Mouse (Mus musculus): Measurements from ENCODE around the gene Brpf3. TPM values are rescaled to one million over a fixed set of nuclear protein-coding genes. Genes with fewer than 3 reads are reported as not detected.
A peak's percentile ranks its signal among the peaks of the same experiment; 100 is the strongest.

Brpf3 gene
- polyA plus RNA-seq (2012; rRNA removed) = 134 and 137 TPM in 2 replicates

DNA sequence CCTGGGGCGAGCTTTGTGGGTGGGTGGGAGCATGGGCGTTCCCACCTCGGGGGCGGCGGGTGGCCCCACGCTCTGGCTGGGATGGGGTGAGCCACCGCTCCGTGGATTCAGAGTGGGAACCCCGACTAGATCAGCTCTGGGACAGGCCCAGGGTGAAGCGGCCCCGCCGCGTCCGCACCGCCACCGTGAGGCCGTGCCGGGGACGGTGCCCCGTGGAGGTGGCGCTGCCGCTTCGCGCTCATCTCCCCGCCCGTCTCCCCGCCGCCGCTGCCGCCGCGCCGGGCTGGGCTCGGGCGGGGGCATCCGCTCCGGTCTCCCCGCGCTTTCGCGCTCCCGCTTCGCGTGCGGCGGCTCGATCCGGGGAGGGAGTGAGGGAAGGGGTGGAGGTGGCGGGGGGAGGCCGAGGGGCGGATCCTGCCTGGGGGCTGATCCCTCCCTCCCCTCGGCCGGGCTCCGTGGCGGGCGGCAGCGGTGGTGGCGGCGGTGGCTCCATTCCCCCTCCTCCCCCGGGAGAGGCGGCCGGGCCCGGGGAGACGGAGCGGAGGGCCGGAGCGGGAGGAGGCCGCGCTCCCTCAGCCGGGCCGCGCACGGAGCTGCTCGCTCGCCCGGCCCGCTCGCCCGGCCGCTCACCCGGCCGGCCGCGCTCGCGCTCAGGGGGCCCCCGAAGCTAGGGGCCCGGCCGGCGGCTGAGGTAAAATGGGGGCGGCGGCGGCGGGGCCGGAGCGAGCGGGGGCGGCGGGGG, at the start of gene Brpf3:
Brpf3 (plus strand) TSS at position 420 of the 742 bp plus-strand sequence.
- TF ChIP-seq CTCF (IDR thresholded peaks at IDR 0.05; ENCODE audit: control insufficient read depth, insufficient read depth, insufficient replicate concordance, low read depth, low read length) = peak; percentile 16; the same call in 1 of the 2 replicates
- TF ChIP-seq POLR2A (IDR thresholded peaks at IDR 0.05; ENCODE audit: control insufficient read depth, low read depth, low read length) = no peak
- Histone ChIP-seq H3K4me1 (ENCODE audit: control insufficient read depth, insufficient read depth, low read length) (peaks cover 13% of the 10 kb centered on the region), H3K27me3 (ENCODE audit: control insufficient read depth, insufficient read depth, low read length) (no peaks in the 10 kb centered on the region), H3K27ac (ENCODE audit: control insufficient read depth, insufficient read depth, low read depth, low read length) (peak within 1 kb of the TSS; percentile 96), H3K36me3 (ENCODE audit: control insufficient read depth, insufficient read depth, low read length) (no peaks in the 10 kb centered on the region; the same call in 1 of the 2 replicates), H3K4me3 (ENCODE audit: control insufficient read depth, low read depth, low read length) (peak within 1 kb of the TSS; percentile 96)

DNA sequence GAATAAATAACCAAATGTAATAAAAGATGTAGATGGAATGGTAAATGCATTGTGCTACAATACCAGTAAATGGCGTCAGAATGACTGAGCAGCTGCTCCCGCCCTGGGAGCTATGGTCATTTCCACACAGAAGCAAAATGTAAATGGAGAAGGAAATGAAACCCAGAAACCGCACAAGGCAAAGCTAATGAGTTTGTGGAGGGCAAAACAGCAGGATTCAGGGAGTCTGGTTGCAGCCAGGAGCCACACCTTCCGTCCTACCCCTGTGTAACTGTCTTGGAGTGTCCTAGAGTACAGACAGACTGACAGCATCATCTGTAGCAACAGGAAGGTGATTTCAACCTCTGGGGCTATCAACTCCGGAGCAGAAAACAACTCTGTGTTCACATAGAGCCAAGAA, 44.4 kb upstream of the Brpf3 start:
- Histone ChIP-seq H3K4me3 (ENCODE audit: control insufficient read depth, low read depth, low read length) (no peak overlapping the region), H3K27ac (ENCODE audit: control insufficient read depth, insufficient read depth, low read depth, low read length) (no peak overlapping the region), H3K4me1 (ENCODE audit: control insufficient read depth, insufficient read depth, low read length) (no peaks in the 10 kb centered on the region), H3K36me3 (ENCODE audit: control insufficient read depth, insufficient read depth, low read length) (no peaks in the 10 kb centered on the region), H3K27me3 (ENCODE audit: control insufficient read depth, insufficient read depth, low read length) (no peaks in the 10 kb centered on the region)
- TF ChIP-seq CTCF (IDR thresholded peaks at IDR 0.05; ENCODE audit: control insufficient read depth, insufficient read depth, insufficient replicate concordance, low read depth, low read length) = no peak
- no peak for TF ChIP-seq POLR2A (IDR thresholded peaks at IDR 0.05; ENCODE audit: control insufficient read depth, low read depth, low read length)

DNA sequence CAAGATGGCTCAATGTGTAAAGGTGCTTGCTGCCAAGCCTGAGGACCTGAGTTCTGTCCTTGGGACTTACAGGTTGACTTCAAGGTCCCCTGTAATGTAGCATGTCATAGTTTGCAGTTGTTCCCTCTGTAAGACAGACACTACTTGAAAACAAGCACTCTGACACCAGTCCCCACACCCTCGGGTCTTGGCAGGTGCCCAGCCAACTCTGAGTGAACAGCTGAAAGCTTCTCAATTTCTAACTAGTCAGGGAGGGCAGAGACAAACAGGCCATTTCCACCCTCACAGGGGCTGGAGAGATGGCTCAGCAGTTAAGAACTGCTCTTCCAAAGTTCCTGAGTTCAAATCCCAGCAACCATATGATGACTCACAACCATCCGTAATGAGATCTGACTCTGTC, 43.4 kb upstream of the Brpf3 start:
- Histone ChIP-seq H3K27ac (ENCODE audit: control insufficient read depth, insufficient read depth, low read depth, low read length) (no peak overlapping the region), H3K4me1 (ENCODE audit: control insufficient read depth, insufficient read depth, low read length) (no peaks in the 10 kb centered on the region)
- TF ChIP-seq POLR2A (IDR thresholded peaks at IDR 0.05; ENCODE audit: control insufficient read depth, low read depth, low read length) (no peak), CTCF (IDR thresholded peaks at IDR 0.05; ENCODE audit: control insufficient read depth, insufficient read depth, insufficient replicate concordance, low read depth, low read length) (no peak)

DNA sequence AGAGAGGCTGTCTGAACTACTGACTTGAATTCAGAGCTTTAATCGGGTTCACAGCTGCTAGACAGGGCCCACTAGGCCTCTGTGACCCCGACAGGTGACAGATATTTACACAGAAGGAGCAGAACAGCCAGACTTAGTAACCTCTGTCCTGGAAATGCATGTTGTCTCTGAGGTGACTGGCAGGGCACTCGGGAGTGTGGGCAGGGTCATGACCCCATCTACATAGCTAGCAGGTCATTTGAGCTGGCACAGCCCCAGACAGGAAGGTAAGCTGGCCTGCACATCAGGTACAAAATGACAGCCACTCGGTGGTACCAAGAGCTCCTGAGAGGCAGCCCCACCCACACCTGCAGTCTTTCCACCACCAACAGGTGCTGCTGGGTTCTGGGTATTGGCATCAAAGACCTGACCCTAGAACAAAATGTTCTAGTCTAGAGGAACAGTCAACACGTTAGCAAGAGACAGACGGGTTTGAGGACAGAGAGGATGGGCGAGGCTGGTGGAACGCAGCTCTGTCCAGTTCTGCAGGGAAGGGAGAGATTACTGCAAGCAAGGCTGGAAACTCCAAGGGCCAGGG, 40.1 kb upstream of the Brpf3 start:
- Histone ChIP-seq H3K4me3 (ENCODE audit: control insufficient read depth, low read depth, low read length) (no peak overlapping the region), H3K4me1 (ENCODE audit: control insufficient read depth, insufficient read depth, low read length) (no peaks in the 10 kb centered on the region), H3K27me3 (ENCODE audit: control insufficient read depth, insufficient read depth, low read length) (no peaks in the 10 kb centered on the region), H3K36me3 (ENCODE audit: control insufficient read depth, insufficient read depth, low read length) (no peaks in the 10 kb centered on the region), H3K27ac (ENCODE audit: control insufficient read depth, insufficient read depth, low read depth, low read length) (no peak overlapping the region)
- TF ChIP-seq CTCF (IDR thresholded peaks at IDR 0.05; ENCODE audit: control insufficient read depth, insufficient read depth, insufficient replicate concordance, low read depth, low read length) (no peak), POLR2A (IDR thresholded peaks at IDR 0.05; ENCODE audit: control insufficient read depth, low read depth, low read length) (no peak)

More for the DNA sequence above, 43.4 kb upstream of the Brpf3 start:
- Histone ChIP-seq H3K36me3 (ENCODE audit: control insufficient read depth, insufficient read depth, low read length) (no peaks in the 10 kb centered on the region), H3K4me3 (ENCODE audit: control insufficient read depth, low read depth, low read length) (no peak overlapping the region), H3K27me3 (ENCODE audit: control insufficient read depth, insufficient read depth, low read length) (no peaks in the 10 kb centered on the region)

DNA sequence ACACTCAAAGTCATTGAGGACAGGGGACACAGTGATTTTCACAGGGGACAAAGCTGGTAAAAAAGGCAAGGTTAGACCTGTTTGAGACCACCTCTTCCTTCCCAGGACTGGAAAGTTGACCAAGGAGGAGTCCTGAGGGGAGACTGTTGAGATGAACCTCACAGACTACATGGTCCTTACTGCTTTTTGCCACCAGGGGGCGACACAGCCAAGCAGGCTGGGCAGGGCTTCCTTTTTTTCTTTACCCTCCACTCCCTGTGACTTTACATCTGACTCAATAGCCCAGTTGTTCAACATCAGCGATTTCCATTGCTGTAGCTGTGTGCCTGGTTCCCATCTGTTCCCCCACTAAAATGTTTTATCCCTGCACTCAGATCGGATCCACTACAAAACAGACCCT, 39.0 kb upstream of the Brpf3 start:
- H3K36me3 ChIP-seq (ENCODE audit: control insufficient read depth, insufficient read depth, low read length) = no peaks in the 10 kb centered on the region
- no peaks in the 10 kb centered on the region for H3K27me3 ChIP-seq (ENCODE audit: control insufficient read depth, insufficient read depth, low read length)
- H3K4me1 ChIP-seq (ENCODE audit: control insufficient read depth, insufficient read depth, low read length) = no peaks in the 10 kb centered on the region
- H3K27ac ChIP-seq (ENCODE audit: control insufficient read depth, insufficient read depth, low read depth, low read length) = no peak overlapping the region
- TF ChIP-seq POLR2A (IDR thresholded peaks at IDR 0.05; ENCODE audit: control insufficient read depth, low read depth, low read length) (no peak), CTCF (IDR thresholded peaks at IDR 0.05; ENCODE audit: control insufficient read depth, insufficient read depth, insufficient replicate concordance, low read depth, low read length) (peak; percentile 91)
- H3K4me3 ChIP-seq (ENCODE audit: control insufficient read depth, low read depth, low read length) = no peak overlapping the region

DNA sequence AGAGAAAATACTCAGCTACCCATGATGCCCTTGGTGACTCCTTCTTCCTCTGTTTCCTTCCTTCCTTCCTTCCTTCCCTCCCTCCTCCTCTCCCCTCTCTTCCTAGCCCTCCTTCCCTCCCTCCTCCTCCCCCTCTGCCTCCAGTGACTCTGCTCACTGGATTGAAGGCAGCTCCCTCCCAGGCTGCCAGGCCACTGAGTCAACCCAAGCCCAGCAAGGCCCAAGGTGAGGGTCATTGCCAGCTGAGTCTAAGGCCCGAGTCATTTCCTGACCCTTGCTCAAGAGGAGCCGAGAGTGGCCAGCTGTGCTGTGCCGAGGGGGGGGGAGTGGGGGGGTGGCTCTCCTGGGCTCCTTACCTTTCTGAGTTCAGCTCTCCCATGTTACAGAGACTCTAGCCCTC, 34.7 kb upstream of the Brpf3 start:
- Histone ChIP-seq H3K27me3 (ENCODE audit: control insufficient read depth, insufficient read depth, low read length) (no peaks in the 10 kb centered on the region), H3K4me1 (ENCODE audit: control insufficient read depth, insufficient read depth, low read length) (peaks cover 13% of the 10 kb centered on the region), H3K36me3 (ENCODE audit: control insufficient read depth, insufficient read depth, low read length) (no peaks in the 10 kb centered on the region), H3K4me3 (ENCODE audit: control insufficient read depth, low read depth, low read length) (no peak overlapping the region), H3K27ac (ENCODE audit: control insufficient read depth, insufficient read depth, low read depth, low read length) (no peak overlapping the region)
- TF ChIP-seq POLR2A (IDR thresholded peaks at IDR 0.05; ENCODE audit: control insufficient read depth, low read depth, low read length) (no peak), CTCF (IDR thresholded peaks at IDR 0.05; ENCODE audit: control insufficient read depth, insufficient read depth, insufficient replicate concordance, low read depth, low read length) (no peak)

DNA sequence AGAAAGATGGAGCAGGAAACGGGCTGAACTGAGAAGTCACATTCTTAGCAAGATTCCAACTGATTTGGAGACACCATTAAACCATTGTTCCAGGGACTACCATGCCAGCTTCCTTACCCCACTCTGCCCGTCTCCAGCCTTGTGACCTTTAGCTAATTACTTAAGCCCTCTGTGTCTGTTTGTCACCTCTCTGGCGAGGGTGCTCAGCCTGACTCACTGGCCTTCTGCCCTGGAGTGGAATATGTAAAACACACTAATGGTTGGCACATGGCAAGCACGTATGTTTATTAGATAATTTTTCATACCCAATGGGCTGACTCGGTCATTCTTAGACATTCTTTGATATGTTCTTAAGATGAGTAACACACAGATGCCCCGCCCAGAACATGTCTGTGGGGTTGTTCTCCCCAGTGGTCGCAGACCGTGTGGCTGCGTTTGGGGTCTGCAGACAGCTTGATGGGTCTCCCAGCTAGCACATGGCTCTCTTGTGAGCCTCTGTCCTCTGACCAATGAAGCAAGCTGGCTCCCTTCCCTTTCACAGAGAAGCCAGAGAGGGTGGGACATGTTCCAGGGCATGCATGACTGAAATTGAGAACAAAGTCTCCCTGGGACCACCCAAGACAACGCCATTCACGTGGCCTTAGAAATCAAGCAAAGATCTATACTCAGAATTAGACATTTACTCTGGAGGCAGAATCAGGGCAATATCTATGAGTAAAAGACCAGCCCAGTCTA, 33.9 kb upstream of the Brpf3 start:
- no peak overlapping the region for H3K27ac ChIP-seq (ENCODE audit: control insufficient read depth, insufficient read depth, low read depth, low read length)
- H3K36me3 ChIP-seq (ENCODE audit: control insufficient read depth, insufficient read depth, low read length) = no peaks in the 10 kb centered on the region
- TF ChIP-seq POLR2A (IDR thresholded peaks at IDR 0.05; ENCODE audit: control insufficient read depth, low read depth, low read length) (no peak), CTCF (IDR thresholded peaks at IDR 0.05; ENCODE audit: control insufficient read depth, insufficient read depth, insufficient replicate concordance, low read depth, low read length) (no peak)
- no peak overlapping the region for H3K4me3 ChIP-seq (ENCODE audit: control insufficient read depth, low read depth, low read length)
- peaks cover 13% of the 10 kb centered on the region for H3K4me1 ChIP-seq (ENCODE audit: control insufficient read depth, insufficient read depth, low read length)
- no peaks in the 10 kb centered on the region for H3K27me3 ChIP-seq (ENCODE audit: control insufficient read depth, insufficient read depth, low read length)
